Mouse (Mus musculus) liver, postnatal 0 days (tissue): Measurements from ENCODE around the gene Pkm.

Experiments
- CTCF ChIP-seq: sonication (generic); IDR thresholded peaks from 2 replicates; pipeline ENCODE4 v1.5.1; 2016; ENCODE audit warnings: antibody characterized with exemption, low read depth
- EP300 ChIP-seq: IDR thresholded peaks from 2 replicates; pipeline ENCODE4 v1.6.1; 2016; ENCODE audit warnings: antibody characterized with exemption, low read depth, mild to moderate bottlenecking

DNA sequence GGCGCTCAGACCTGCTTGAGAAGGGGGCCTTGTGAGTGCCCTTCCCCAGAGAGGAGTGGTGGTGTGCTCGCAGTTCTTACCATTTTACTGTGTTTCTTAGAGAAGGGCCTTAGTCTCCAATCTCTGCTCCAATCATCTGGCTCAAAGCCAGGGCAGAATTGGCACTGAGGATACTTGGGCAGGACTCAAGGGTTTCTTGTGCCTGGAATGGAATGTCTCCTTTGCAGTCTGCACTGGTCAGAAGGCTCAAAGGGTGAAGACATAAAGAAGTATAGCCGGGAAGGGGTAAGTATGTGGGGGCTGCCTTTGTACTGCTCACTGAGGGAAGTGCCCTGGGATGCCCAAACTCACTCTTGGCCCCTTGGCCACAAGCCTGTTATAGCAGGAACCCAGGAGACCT lies 53.1 kb downstream of the Pkm start:
- TF ChIP-seq CTCF = no peak
- no peak for TF ChIP-seq EP300
